ENCODE assay signal across 19 mouse cellular contexts in the genomic region with DNA sequence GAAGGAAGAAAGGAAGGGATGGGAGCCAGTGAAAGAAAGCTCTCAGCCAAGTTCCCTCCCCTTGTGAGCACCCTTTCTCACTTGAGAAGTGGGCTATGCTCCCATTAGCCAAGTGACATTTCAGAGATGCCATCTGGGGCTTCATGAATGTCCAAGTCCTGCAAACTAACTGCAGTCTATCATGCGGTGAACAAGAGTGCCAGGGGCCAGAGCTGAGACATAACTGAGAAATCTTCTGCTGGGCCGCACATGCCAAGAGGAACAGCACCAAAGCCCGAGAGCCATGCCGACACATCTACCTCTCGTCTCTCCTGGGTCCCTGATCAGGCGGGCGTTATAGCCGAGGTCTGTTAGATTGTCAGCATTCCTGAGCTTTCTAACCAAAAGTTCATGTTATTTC.
DNase-seq lines count a peak whose midpoint lies in the region; ATAC-seq and TF ChIP-seq lines count a peak whose summit lies in the region.
"Had no signal": no experiment of that assay in that cellular context is flagged by ENCODE, and none has a peak within 500 bp of the region (broad histone marks: within the 10 kb centered on the region; RNA-seq: fewer than 3 reads in every experiment).

No protein-coding gene starts in this region.

- no peak for TF ChIP-seq CTCF in midbrain, postnatal 0 days (IDR thresholded peaks at IDR 0.05)

- no peaks in the 10 kb centered on the region for H3K4me1 ChIP-seq in hindbrain, embryonic 15.5 days (replicated peaks)
- H3K4me1 ChIP-seq in hindbrain, embryonic 10.5 days (replicated peaks): 0 out of 2 replicates have a peak, but pooled peaks cover 8% of the 10 kb centered on the region
- no peaks in the 10 kb centered on the region for H3K4me1 ChIP-seq in midbrain, postnatal 0 days (ENCODE audit: insufficient read depth, low read length)
- peaks cover 16% of the 10 kb centered on the region for H3K4me1 ChIP-seq in midbrain, embryonic 13.5 days (replicated peaks)
- H3K4me1 ChIP-seq: embryonic facial prominence, embryonic 10.5 days; forebrain, embryonic 15.5 days; heart, embryonic 12.5 days; intestine, embryonic 15.5 days had no signal

- H3K27me3 ChIP-seq in hindbrain, embryonic 15.5 days: no peaks in the 10 kb centered on the region
- H3K27me3 ChIP-seq in hindbrain, embryonic 10.5 days (ENCODE audit: insufficient read depth, poor library complexity, severe bottlenecking): no peaks in the 10 kb centered on the region
- H3K27me3 ChIP-seq in midbrain, postnatal 0 days (ENCODE audit: insufficient read depth, low read length): no peaks in the 10 kb centered on the region
- H3K27me3 ChIP-seq in midbrain, embryonic 13.5 days: no peaks in the 10 kb centered on the region
- H3K27me3 ChIP-seq: forebrain, embryonic 15.5 days; heart, embryonic 12.5 days; intestine, embryonic 15.5 days had no signal

- H3K4me2 ChIP-seq in hindbrain, embryonic 15.5 days: no peak overlapping the region
- no peak overlapping the region for H3K4me2 ChIP-seq in midbrain, postnatal 0 days (ENCODE audit: low read depth, low read length, poor library complexity, severe bottlenecking)
- H3K4me2 ChIP-seq in midbrain, embryonic 13.5 days (replicated peaks): no peak overlapping the region
- H3K4me2 ChIP-seq: forebrain, embryonic 15.5 days; heart, embryonic 12.5 days; intestine, embryonic 15.5 days had no signal

- peak; percentile 24 to 66 for DNase-seq in cerebellum, postnatal 14 days
- DNase-seq in cerebellum, adult 9-10 months: no peak
- no peak for DNase-seq in hindbrain, embryonic 10.5 days (ENCODE audit: low spot score)
- DNase-seq in midbrain, postnatal 0 days (ENCODE audit: low spot score): peak; percentile 31
- DNase-seq in ovary, postnatal 14 days (ENCODE audit: low spot score): no peak
- DNase-seq: adrenal gland, postnatal 14 days; gastrocnemius, postnatal 10 days; heart, adult 2 months; kidney, adult 18-20 months had no signal

- no peak overlapping the region for H3K27ac ChIP-seq in hindbrain, embryonic 15.5 days (replicated peaks)
- no peak overlapping the region for H3K27ac ChIP-seq in hindbrain, embryonic 10.5 days
- H3K27ac ChIP-seq in midbrain, postnatal 0 days (ENCODE audit: low read depth, low read length): no peak overlapping the region
- H3K27ac ChIP-seq in midbrain, embryonic 13.5 days: no peak overlapping the region
- H3K27ac ChIP-seq: embryonic facial prominence, embryonic 10.5 days; forebrain, embryonic 10.5 days; forebrain, embryonic 15.5 days; heart, adult 2 months; intestine, embryonic 15.5 days had no signal

- no peak overlapping the region for H3K9ac ChIP-seq in hindbrain, embryonic 15.5 days
- no peak overlapping the region for H3K9ac ChIP-seq in midbrain, postnatal 0 days (replicated peaks; ENCODE audit: low read length, poor library complexity, severe bottlenecking)
- H3K9ac ChIP-seq in midbrain, embryonic 13.5 days (replicated peaks): no peak overlapping the region
- H3K9ac ChIP-seq: forebrain, embryonic 15.5 days; heart, embryonic 12.5 days; intestine, embryonic 15.5 days had no signal

- no peak overlapping the region for H3K4me3 ChIP-seq in hindbrain, embryonic 15.5 days
- no peak overlapping the region for H3K4me3 ChIP-seq in hindbrain, embryonic 10.5 days
- H3K4me3 ChIP-seq in midbrain, postnatal 0 days (ENCODE audit: low read depth, low read length): no peak overlapping the region
- H3K4me3 ChIP-seq in midbrain, embryonic 13.5 days (replicated peaks): no peak overlapping the region
- H3K4me3 ChIP-seq: embryonic facial prominence, embryonic 10.5 days; erythroblast, embryonic 14.5 days; forebrain, embryonic 10.5 days; forebrain, embryonic 15.5 days; heart, adult 2 months; heart, embryonic 12.5 days; intestine, embryonic 15.5 days had no signal

- 0 out of 2 replicates have a peak, but pooled peaks have one; percentile 38 for ATAC-seq in hindbrain, embryonic 15.5 days (ENCODE audit: low FRiP score, low read depth)
- no peak for ATAC-seq in midbrain, postnatal 0 days (ENCODE audit: low FRiP score)
- no peak for ATAC-seq in midbrain, embryonic 13.5 days
- ATAC-seq: activated CD4-positive, CD25-positive, alpha-beta regulatory T cell, adult 4 months; forebrain, embryonic 15.5 days; intestine, embryonic 15.5 days; Patski had no signal

- whole genome bisulfite sequencing in hindbrain, embryonic 15.5 days: 88% methylated on average over 8 of the region's 8 CpGs
- WGBS in hindbrain, embryonic 10.5 days: 94% methylated on average over 8 of the region's 8 CpGs
- 87% methylated on average over 8 of the region's 8 CpGs for WGBS in midbrain, postnatal 0 days
- WGBS in midbrain, embryonic 13.5 days: 93% methylated on average over 8 of the region's 8 CpGs

- H3K9me3 ChIP-seq in hindbrain, embryonic 15.5 days: no peaks in the 10 kb centered on the region
- no peaks in the 10 kb centered on the region for H3K9me3 ChIP-seq in hindbrain, embryonic 10.5 days
- H3K9me3 ChIP-seq in midbrain, postnatal 0 days (ENCODE audit: low read length): no peaks in the 10 kb centered on the region
- H3K9me3 ChIP-seq in midbrain, embryonic 13.5 days: no peaks in the 10 kb centered on the region
- H3K9me3 ChIP-seq: embryonic facial prominence, embryonic 10.5 days; forebrain, embryonic 10.5 days; forebrain, embryonic 15.5 days; heart, embryonic 12.5 days; intestine, embryonic 15.5 days had no signal

- H3K36me3 ChIP-seq in hindbrain, embryonic 15.5 days: no peaks in the 10 kb centered on the region
- no peaks in the 10 kb centered on the region for H3K36me3 ChIP-seq in hindbrain, embryonic 10.5 days
- no peaks in the 10 kb centered on the region for H3K36me3 ChIP-seq in midbrain, postnatal 0 days (ENCODE audit: insufficient read depth, low read length)
- no peaks in the 10 kb centered on the region for H3K36me3 ChIP-seq in midbrain, embryonic 13.5 days
- H3K36me3 ChIP-seq: embryonic facial prominence, embryonic 10.5 days; forebrain, embryonic 10.5 days; forebrain, embryonic 15.5 days; heart, embryonic 12.5 days; intestine, embryonic 15.5 days had no signal

Comparison
In these comparisons a context has a peak if more than half of its experiments do, and no peak if none do; other contexts are left out.
1. DNase-seq: peak in cerebellum, postnatal 14 days (2 of 2) and midbrain, postnatal 0 days (single experiment); none in cerebellum, adult 9-10 months (single experiment), hindbrain, embryonic 10.5 days (single experiment) and ovary, postnatal 14 days (single experiment).